Mouse (Mus musculus): ENCODE data around the gene Tmem56.

DNA sequence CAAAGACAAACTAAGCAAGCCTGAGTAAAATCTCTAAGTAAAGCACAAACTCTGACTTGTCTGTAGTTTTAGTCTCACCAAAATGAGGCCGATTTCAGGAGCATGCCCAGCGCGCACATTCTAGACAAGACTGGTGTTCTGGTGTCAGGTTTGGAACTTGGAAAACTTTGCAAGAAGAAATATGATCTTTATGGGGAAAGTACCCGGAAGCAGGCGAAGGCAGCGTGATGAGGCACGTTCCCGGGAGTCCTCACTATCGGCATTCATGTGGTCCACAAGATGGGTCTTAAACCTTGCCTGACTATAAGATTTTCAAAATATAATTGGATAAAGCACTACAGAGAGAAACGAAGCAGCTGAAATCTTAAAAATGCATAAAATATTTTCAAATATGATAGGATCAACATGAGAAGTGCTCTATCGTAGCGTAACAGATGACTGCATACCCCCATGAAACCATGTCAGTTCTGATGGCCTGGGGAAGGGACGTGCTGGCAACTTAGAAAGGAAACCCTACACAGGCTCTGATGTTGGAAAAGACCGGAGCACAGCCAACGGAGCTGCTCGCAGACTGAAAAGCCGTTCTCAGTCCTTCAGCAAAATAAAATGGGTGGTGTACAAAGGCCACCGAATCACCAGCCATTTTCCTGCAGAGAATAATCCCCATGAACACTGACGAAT is 76.6 kb downstream of the Tmem56 start:
- TF ChIP-seq POLR2A (IDR thresholded peaks at IDR 0.05; ENCODE audit: extremely low read depth, insufficient read depth, low read length), result no peak
- TF ChIP-seq CTCF (IDR thresholded peaks at IDR 0.05; ENCODE audit: low read depth, low read length), result no peak
